Mouse (Mus musculus) mature B cell (primary cell): Measurements from ENCODE around the gene H3f3b.
"Not testable (repeated sequence)": the region's sequence is repeated elsewhere in the genome, so short reads cannot be mapped to it uniquely, and the experiment has no call there.

ENCODE experiments used
- in situ Hi-C: fragments of 300-500 bp; cut with MboI; formaldehyde crosslinking; loops from 2 replicates; pipeline ENCODE4 v1.14.3; 2019

H3f3b gene

DNA sequence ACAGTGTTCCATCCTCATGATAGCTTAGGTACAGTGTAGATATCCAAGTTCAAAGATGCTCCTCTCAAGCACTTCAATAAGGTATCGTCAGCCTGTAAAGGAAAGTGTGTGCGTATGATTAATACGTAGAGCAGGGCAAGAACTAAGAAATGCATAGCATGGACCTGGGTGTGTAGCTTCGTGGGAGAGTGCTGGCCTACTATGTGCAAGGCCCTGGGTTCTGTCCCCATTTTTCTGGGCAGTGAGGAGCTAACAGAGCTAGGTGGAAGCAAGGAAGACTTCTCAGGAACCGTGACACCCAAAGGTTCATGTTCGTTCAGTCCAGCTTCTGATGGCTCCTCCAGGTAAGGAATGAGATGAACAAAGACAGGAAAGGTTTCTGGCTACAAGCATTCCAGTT is 17.4 kb upstream of the H3f3b start:
- in situ Hi-C loops, result no loop called here

DNA sequence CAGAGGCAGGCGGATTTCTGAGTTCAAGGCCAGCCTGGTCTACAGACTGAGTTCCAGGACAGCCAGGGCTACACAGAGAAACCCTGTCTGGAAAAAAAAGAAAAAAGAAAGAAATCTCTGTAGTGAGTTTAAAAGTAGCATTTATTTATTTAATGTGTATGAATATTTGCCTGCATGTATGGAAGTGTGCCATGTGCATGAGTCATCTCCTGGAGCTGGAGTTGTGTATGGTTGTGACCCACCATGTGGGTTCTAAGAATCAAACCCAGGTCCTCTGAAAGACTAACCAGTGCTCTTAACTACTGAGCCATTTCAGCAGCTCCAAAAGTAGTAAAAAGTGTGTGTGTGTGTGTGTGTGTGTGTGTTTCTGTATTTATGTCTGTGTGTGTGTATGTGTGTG is 15.5 kb upstream of the H3f3b start:
- in situ Hi-C loops, result no loop called here

DNA sequence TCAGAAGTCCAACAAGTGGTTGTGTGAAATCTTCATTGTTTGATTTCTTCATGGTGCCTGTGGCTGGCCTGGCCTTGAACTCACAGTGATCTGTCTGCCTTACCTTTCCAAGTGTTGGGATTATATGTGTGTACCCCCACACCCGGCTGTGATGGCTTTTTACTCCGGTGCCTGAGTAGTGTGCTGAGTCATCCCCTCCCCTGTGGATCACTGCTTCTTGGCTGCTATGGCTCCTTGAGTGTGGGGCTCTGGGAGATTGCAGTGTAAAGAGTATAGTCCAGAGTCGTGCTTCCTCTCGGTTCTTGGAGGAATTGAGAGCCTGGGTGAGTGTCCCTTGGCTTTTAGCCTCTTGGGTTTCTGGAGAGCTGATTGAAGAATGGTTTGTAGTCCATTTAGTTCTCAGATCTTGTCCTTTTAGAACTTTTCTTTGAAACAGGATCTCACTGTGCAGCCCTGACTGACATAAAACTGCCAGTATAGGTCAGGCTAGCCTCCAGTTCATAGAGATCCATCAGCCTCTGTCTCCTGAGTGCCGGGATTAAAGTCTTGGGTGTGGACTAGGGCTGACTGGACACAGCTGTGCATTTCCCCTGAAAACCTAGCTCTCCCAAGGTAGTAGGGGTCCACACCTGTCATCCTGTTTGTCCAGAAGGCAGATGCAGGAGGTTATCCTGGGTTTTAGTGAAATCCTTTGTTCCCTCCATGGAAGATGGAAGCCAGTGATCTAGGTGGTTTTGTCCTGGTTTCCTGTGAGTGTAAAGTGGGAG is 14.8 kb upstream of the H3f3b start:
- in situ Hi-C loops, result no loop called here

GRCm38 (mm10) chr11:116041833-116042232 is 14.1 kb upstream of the H3f3b start:
- in situ Hi-C loops, result no loop called here

DNA sequence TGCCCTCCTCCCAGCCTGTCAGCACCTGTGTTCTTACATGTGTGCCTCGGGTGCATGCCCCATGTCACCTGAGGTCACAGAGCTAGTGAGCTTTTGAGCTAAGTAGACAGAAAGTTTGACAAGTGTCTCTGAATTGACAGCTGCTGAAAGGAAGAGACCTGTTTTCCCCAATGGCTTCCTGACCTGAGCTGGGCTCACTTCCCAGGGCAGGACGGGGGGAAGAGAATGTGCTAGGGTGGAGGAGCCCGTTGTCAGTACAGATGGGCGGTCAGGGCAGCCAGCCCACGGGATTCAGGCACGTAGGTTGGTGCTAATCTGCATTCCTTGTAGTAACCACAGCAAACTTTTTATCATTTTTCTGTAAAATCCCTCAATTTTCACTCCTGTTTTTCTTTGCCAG is 12.8 kb upstream of the H3f3b start:
- in situ Hi-C loops, result no loop called here

DNA sequence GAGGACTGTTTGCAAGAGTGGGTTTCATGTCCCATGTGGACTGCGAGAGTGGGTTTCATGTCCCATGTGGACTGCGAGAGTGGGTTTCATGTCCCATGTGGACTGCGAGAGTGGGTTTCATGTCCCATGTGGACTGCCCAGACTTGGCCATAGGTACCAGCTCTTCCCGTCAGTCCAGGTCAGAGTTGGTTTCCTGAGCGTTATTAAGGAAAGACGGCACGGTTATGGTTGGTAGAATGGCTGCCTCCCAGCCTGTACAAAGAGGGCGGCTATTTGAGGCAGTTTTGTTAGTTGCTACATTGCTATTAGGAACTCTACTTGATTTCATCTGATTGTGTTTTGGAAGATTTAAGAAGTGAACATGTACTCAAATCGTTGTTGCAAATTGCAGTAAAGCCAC is 10.1 kb upstream of the H3f3b start:
- in situ Hi-C loops, result no loop called here

GRCm38 (mm10) chr11:116036671-116037070 is 8.9 kb upstream of the H3f3b start:
- in situ Hi-C loops, result no loop called here

DNA sequence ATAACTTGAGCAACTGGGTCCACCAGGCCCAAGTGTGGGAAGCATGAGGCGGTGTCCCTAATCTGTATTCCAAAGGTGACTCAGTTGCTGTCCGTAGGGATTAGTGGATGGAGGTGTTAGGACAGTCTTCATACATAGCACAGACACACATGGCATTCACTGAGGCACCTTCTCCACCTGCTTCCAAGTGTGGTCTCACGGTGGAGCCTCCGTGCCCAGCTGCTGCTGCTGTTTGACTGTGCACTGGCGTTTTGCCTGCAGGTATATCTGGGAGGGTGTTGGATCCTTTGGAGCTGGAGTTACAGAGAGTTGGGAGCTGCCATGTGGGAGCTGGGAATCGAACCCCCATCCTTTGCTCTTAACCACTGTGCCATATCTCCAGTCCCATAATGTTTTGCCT is 6.8 kb upstream of the H3f3b start:
- in situ Hi-C loops, result no loop called here

DNA sequence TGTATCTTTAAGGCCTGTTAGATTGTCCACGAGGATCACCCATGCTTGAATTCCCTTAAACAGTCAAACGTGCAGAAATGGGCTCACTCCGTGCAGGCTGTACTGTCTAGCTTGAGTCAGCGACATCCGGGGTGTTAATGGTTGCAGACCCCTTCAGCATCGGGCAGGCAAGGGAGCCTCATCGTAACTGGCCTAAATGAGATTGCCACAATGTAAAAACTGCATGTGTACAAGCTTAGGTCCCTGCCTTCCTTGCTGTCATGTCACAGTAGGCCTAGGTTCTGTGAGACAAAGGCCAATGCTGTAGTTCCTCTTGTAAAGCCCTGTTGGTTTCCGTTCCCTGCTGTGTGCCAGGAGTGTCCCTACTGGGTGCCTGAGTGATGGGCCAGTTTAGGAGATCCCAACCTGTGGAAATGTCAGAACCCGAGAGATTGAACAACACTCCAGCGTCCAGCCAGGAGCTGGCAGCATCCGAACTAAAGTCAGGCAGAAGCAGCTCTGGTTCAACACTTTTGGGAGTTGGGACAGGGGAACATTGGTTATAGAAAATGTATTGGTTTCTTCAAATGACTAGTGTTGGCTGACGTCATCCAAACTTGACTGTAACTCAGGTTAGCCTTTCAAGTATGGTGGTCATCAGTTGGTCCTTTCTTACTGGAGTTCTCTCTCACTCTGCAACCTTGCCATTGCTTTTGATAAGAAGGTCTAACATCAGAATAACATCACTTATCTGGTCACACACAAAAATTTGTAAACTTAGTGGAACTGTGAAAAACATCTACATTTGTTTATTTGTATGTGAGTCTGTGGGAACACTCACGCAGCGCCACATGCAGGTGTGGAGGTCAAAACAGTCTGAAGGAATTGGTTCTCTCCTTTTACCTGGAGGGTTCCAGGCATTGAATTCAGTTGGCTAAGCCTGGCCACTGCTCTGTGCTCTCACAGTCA is 3.4 kb upstream of the H3f3b start:
- in situ Hi-C loops, result no loop called here

DNA sequence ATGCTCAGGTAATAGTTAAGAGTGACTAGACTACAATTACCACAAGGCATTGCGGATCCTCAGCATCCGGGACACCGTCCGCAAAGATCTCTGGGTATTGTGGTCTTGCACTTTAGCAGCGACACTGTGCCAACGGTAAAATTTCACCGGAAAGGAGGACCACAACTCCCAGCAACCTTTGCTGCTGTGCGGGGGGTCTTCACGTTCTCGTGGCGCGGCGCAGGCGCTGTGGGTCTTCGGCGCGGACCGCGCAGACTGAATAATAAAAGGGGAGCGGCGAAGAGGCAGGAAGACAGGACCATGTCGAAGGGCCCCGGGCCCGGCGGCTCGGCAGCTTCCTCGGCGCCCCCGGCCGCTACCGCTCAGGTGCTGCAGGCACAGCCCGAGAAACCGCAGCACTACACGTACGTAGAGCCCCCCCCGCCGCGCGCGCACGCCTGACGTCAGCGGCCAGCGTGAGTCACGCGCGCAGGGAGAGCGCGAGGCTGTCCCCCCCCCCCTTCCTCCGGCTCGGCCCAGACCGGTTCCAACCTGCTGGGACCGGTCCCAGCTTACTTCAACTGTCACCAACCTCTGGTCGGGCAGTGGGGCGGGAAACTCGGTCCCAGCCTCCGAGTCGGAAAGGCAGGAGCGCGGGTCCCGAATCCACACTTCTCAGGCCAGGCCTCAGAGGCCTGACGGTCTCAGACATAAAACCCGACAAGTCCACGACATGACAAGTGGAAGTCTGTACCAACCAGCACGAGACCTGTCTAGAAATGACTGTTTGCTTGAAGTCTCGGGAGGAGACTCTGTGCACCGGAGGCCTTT is 2.5 kb upstream of the H3f3b start, which contains the start of gene Unk:
TSS of gene Unk (plus strand) at position 235 of the 810 bp plus-strand sequence.
- in situ Hi-C loops, result no loop called here

- in situ Hi-C loops, result no loop called here
Measured at GRCm38 (mm10) chr11:116029086-116029865, 1.5 kb upstream of the H3f3b start.

DNA sequence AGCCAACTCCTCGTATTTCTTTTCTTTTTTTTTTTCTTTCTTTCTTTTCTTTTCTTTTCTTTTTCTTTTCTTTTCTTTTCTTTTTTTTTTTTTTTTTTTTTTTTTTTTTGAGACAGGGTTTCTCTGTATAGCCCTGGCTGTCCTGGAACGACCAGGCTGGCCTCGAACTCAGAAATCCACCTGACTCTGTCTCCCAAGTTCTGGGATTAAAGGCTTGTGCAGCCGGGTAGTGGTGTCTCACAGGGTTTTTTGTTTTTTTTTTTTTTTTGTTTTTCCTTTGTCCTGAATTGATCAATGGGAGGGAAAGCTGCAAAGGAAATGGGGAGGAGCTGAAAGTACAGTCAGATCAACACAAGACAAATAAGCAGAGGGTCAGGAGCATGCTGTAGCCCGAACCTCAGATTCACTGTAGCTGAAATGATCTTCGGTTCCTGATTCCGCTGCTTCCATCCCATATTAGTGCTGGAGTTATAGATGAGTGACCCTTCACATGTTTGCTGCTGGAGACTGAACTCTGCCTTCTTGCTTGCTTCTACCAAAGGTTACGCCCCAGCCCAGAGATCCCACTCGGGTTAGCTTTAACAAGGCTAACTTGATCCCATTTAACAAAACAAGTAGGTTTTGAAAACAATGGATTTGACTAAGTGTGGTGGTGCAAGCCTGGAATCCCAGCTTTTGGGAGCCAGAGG is 559 bp upstream of the H3f3b start:
- in situ Hi-C loops, result no loop called here

GRCm38 (mm10) chr11:116025056-116025845 is 2.5 kb downstream of the H3f3b start:
- in situ Hi-C loops, result no loop called here

- in situ Hi-C loops, result no loop called here
Measured at GRCm38 (mm10) chr11:116024356-116024808, 3.4 kb downstream of the H3f3b start.

DNA sequence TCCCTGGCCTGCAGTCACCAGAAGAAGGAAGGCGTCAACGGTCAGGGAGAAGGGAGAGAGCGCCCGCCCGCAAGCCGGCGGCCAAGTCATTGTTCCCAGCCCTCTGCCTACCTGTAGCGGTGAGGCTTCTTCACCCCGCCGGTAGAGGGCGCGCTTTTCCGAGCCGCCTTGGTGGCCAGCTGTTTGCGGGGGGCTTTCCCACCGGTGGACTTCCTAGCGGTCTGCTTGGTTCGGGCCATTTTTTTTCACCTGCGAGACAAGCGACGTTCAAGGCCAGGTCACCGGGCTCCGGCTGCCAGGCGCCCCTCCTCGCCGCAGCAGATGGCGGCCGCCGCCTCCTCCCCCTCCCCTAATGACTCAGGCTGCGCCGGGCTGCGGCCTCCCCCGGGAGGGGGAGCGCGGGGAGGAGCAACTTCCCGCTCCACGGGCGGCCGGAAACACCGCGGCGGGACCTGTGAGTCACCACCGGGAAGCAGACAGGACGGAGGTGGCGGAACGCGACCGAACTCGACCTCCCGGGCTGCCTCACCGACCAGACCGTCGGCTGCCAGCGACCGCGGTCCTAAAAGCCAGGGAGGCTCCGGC is 3.9 kb downstream of the H3f3b start:
- in situ Hi-C loops, result no loop called here

DNA sequence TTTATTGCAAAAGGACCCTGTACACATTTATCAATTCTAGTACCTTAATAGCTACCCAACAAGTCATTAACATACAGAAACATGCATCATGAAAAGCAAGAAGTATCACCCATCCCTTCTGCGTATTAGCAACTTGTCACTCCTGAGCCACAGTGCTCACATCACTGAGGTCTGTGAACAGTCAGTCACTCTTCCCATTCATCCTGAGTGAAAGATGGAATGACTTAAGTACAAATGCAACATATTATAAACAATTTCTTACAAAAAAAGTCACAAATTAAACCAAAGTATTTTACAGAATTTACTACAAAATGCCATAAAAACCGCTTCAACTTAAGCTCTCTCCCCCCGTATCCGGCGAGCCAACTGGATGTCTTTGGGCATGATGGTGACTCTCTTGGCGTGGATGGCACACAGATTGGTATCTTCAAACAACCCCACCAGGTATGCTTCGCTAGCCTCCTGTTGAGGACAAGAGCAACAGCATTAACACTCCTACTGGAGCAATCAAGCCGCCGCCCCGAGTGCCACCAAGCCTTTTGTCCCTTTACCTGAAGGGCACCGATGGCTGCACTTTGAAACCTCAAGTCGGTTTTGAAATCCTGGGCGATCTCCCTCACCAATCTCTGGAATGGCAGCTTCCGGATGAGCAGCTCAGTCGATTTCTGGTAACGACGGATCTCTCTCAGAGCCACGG is 4.5 kb downstream of the H3f3b start:
- in situ Hi-C loops, result not testable (repeated sequence)

GRCm38 (mm10) chr11:116022256-116022780 is 5.4 kb downstream of the H3f3b start:
- in situ Hi-C loops, result no loop called here
